In the genomic region with DNA sequence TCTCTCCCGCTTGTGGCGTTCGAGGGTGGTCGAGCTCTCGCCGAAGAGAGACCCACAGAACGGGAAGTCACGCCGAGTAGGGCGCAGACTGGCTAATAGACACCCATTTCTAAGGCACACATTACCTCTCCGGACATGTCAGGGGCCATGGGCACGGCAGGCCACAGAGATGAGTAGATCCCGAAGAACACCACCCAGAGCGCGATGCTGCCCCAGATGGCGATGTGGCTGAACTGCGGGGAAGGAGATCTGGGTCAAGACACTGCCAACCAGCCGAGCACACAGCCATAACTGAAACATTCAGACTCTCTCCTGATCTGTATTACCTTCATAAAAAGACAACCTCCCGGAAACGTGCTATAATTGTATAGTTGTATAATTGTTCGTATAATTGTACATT, we compare ENCODE assay signal across 8 mouse cellular contexts. TPM values are rescaled to one million over a fixed set of nuclear protein-coding genes. Genes with fewer than 3 reads are reported as not detected.
DNase-seq lines count a peak whose midpoint lies in the region; ATAC-seq and TF ChIP-seq lines count a peak whose summit lies in the region.

No protein-coding gene starts in this region.

- no peaks in the 10 kb centered on the region for H3K79me2 ChIP-seq in CH12.LX (replicated peaks; ENCODE audit: control insufficient read depth, extremely low read depth, insufficient read depth, poor library complexity, severe bottlenecking)

- H3K4me1 ChIP-seq in hindbrain, embryonic 11.5 days (replicated peaks; ENCODE audit: control insufficient read depth, insufficient read depth, low read length), result no peaks in the 10 kb centered on the region
- no peaks in the 10 kb centered on the region for H3K4me1 ChIP-seq in hindbrain, embryonic 13.5 days (replicated peaks)
- H3K4me1 ChIP-seq in CH12.LX (ENCODE audit: control insufficient read depth in 1 of 2, insufficient read depth in 2 of 2), result peaks cover 0 to 6% of the 10 kb centered on the region in 2 experiments; a peak in 1 of 4 replicates
- no peaks in the 10 kb centered on the region for H3K4me1 ChIP-seq in forebrain, embryonic 14.5 days (ENCODE audit: control insufficient read depth, insufficient read depth, low read length)

- DNase-seq in hindbrain, embryonic 11.5 days (ENCODE audit: low spot score), result peak; percentile 24
- DNase-seq in CH12.LX (ENCODE audit: extremely low read depth) (no peak), NIH3T3 (ENCODE audit: low read depth) (peak; percentile 10)
- peak; percentile 20 for DNase-seq in kidney, adult 9 months
- peak; percentile 12 for DNase-seq in thymus, postnatal 14 days
- DNase-seq in forebrain, embryonic 14.5 days (ENCODE audit: low spot score), result no peak
- no peak for DNase-seq in ovary, adult 18-20 months (ENCODE audit: low spot score)

- no peak overlapping the region for H3K4me3 ChIP-seq in hindbrain, embryonic 11.5 days (ENCODE audit: low read depth, low read length)
- no peak overlapping the region for H3K4me3 ChIP-seq in hindbrain, embryonic 13.5 days
- H3K4me3 ChIP-seq in CH12.LX (replicated peaks in 1 of 3; ENCODE audit: low read depth in 2 of 3, low read length in 2 of 3, poor library complexity in 1 of 3), result no peak overlapping the region
- H3K4me3 ChIP-seq in forebrain, embryonic 14.5 days (ENCODE audit: low read depth, low read length), result no peak overlapping the region

- TF ChIP-seq EP300 in CH12.LX (IDR thresholded peaks at IDR 0.05; ENCODE audit: low read length), result no peak

- in situ Hi-C loops in CH12.LX (cut with MboI; ENCODE audit: low pct_ligation_motif_present, low pct_unique_long_range_greater_than_20kb, low sequenced_read_pairs), result no loop called here

- peak; percentile 48 for TF ChIP-seq RAD21 in CH12.LX (IDR thresholded peaks at IDR 0.05; ENCODE audit: low read depth, low read length)

- no peak for ATAC-seq in hindbrain, embryonic 11.5 days (ENCODE audit: low FRiP score)
- no peak for ATAC-seq in hindbrain, embryonic 13.5 days (ENCODE audit: low FRiP score)
- ATAC-seq in forebrain, embryonic 14.5 days, result no peak

- H3K9me3 ChIP-seq in hindbrain, embryonic 11.5 days (ENCODE audit: control insufficient read depth, low read length), result no peaks in the 10 kb centered on the region
- H3K9me3 ChIP-seq in hindbrain, embryonic 13.5 days, result no peaks in the 10 kb centered on the region
- no peaks in the 10 kb centered on the region for H3K9me3 ChIP-seq in CH12.LX (replicated peaks; ENCODE audit: low read length)
- H3K9me3 ChIP-seq in forebrain, embryonic 14.5 days (replicated peaks; ENCODE audit: control insufficient read depth, low read length), result no peaks in the 10 kb centered on the region

- no peak overlapping the region for H3K27ac ChIP-seq in hindbrain, embryonic 11.5 days (ENCODE audit: low read depth, low read length)
- no peak overlapping the region for H3K27ac ChIP-seq in hindbrain, embryonic 13.5 days
- H3K27ac ChIP-seq in CH12.LX (ENCODE audit: insufficient read depth, low read depth), result no peak overlapping the region
- no peak overlapping the region for H3K27ac ChIP-seq in forebrain, embryonic 14.5 days (ENCODE audit: low read depth, low read length)

- WGBS in hindbrain, embryonic 11.5 days, result 77% methylated on average over 21 of the region's 21 CpGs
- 82% methylated on average over 21 of the region's 21 CpGs for WGBS in hindbrain, embryonic 13.5 days
- 81% methylated on average over 21 of the region's 21 CpGs for WGBS in forebrain, embryonic 14.5 days

- no peak for TF ChIP-seq POLR2A in CH12.LX (IDR thresholded peaks at IDR 0.05; ENCODE audit: low read depth, low read length)

- H3K27me3 ChIP-seq in hindbrain, embryonic 11.5 days (ENCODE audit: control insufficient read depth, insufficient read depth, low read length), result no peaks in the 10 kb centered on the region; the same call in 1 of the 2 replicates
- H3K27me3 ChIP-seq in hindbrain, embryonic 13.5 days, result 0 out of 2 replicates have a peak, but pooled peaks cover 11% of the 10 kb centered on the region
- H3K27me3 ChIP-seq in CH12.LX (replicated peaks), result no peaks in the 10 kb centered on the region
- H3K27me3 ChIP-seq in forebrain, embryonic 14.5 days (replicated peaks; ENCODE audit: control insufficient read depth, insufficient read depth, low read length), result no peaks in the 10 kb centered on the region

- peak in 1 of 2 experiments; percentile 60; a peak in 2 of 4 replicates for TF ChIP-seq CTCF in CH12.LX (conservative IDR thresholded peaks at IDR 0.05 in 1 of 2, IDR thresholded peaks at IDR 0.05 in 1 of 2; ENCODE audit: low read depth in 2 of 2, low read length in 2 of 2)

- H3K36me3 ChIP-seq in hindbrain, embryonic 11.5 days (ENCODE audit: control insufficient read depth, insufficient read depth, low read length), result no peaks in the 10 kb centered on the region
- peaks cover 75% of the 10 kb centered on the region for H3K36me3 ChIP-seq in hindbrain, embryonic 13.5 days
- H3K36me3 ChIP-seq in CH12.LX (replicated peaks in 1 of 2; ENCODE audit: control insufficient read depth in 1 of 2, insufficient read depth in 1 of 2, low read length in 1 of 2), result peaks cover 12 to 50% of the 10 kb centered on the region in 2 experiments
- peaks cover 6% of the 10 kb centered on the region; the same call in 1 of the 2 replicates for H3K36me3 ChIP-seq in forebrain, embryonic 14.5 days (ENCODE audit: control insufficient read depth, insufficient read depth, low read length)

- dilution Hi-C loops in CH12.LX (cut with MboI; ENCODE audit: extremely low pct_ligation_motif_present, extremely low pct_unique_long_range_greater_than_20kb, low sequenced_read_pairs), result no loop called here

- no peak overlapping the region for H3K4me2 ChIP-seq in hindbrain, embryonic 11.5 days (replicated peaks; ENCODE audit: low read depth, low read length)
- H3K4me2 ChIP-seq in hindbrain, embryonic 13.5 days, result no peak overlapping the region
- H3K4me2 ChIP-seq in CH12.LX (ENCODE audit: insufficient read depth, low read depth, poor library complexity, severe bottlenecking), result no peak overlapping the region
- H3K4me2 ChIP-seq in forebrain, embryonic 14.5 days (ENCODE audit: low read length), result no peak overlapping the region

- no peak overlapping the region for H3K9ac ChIP-seq in hindbrain, embryonic 11.5 days (ENCODE audit: low read depth, low read length)
- no peak overlapping the region for H3K9ac ChIP-seq in hindbrain, embryonic 13.5 days
- no peak overlapping the region for H3K9ac ChIP-seq in CH12.LX (ENCODE audit: insufficient read depth, low read depth)
- H3K9ac ChIP-seq in forebrain, embryonic 14.5 days (ENCODE audit: low read length), result no peak overlapping the region

TF ChIP-seq in CH12.LX, 34 proteins besides CTCF, POLR2A, EP300 and RAD21:
- TF ChIP-seq HCFC1 (IDR thresholded peaks at IDR 0.05; ENCODE audit: low read depth, low read length) (no peak), SMC3 (IDR thresholded peaks at IDR 0.05; ENCODE audit: low read depth, low read length) (peak; percentile 33)

RNA-seq across cellular contexts. Expression of gene Shisa3, which starts 39.9 kb away (rescaled TPM):
- 3.3 and 5.1 TPM in 2 replicates for polyA plus RNA-seq in hindbrain, embryonic 11.5 days (2014; fragmentation: Nextera tagmentation; extraction: Ambion mirVana)
- polyA plus RNA-seq in hindbrain, embryonic 13.5 days (2015; fragmentation: Nextera tagmentation; extraction: Ambion mirVana), result 2.1 and 2.7 TPM in 2 replicates
- total RNA-seq in CH12.LX (2012; rRNA removed), result not detected in 2 replicates
- not detected in 2 replicates for total RNA-seq in CH12.LX (2014; rRNA removed)
- not detected in 2 replicates for polyA plus RNA-seq in CH12.LX (2012; ENCODE audit: insufficient read length, low read depth)
- polyA plus RNA-seq in forebrain, embryonic 14.5 days (2014; fragmentation: Nextera tagmentation; extraction: Ambion mirVana), result 0.04 and 0.80 TPM in 2 replicates

Comparison
In these comparisons a context has a peak if more than half of its experiments do, and no peak if none do; other contexts are left out.
1. DNase-seq: peak in hindbrain, embryonic 11.5 days (single experiment), NIH3T3 (single experiment), kidney, adult 9 months (single experiment) and thymus, postnatal 14 days (single experiment); none in CH12.LX (single experiment), forebrain, embryonic 14.5 days (single experiment) and ovary, adult 18-20 months (single experiment).